Comparison of ENCODE assay signal across 8 mouse cellular contexts in genomic region chrX:78583202-78584004, GRCm38 (mm10). TPM values are rescaled to one million over a fixed set of nuclear protein-coding genes. Genes with fewer than 3 reads are reported as not detected.
DNase-seq lines count a peak whose midpoint lies in the region; ATAC-seq lines count a peak whose summit lies in the region.

Prrg1 (minus strand) TSS chrX:78583896.

- ATAC-seq in hindbrain, embryonic 12.5 days (ENCODE audit: low FRiP score) = peak; percentile 98

- no peaks in the 10 kb centered on the region for H3K9me3 ChIP-seq in hindbrain, embryonic 12.5 days (replicated peaks)

- no peaks in the 10 kb centered on the region for H3K36me3 ChIP-seq in hindbrain, embryonic 12.5 days

- WGBS in hindbrain, embryonic 12.5 days = 14% methylated on average over 35 of the region's 36 CpGs

- no peaks in the 10 kb centered on the region for H3K4me1 ChIP-seq in hindbrain, embryonic 12.5 days

- H3K27me3 ChIP-seq in hindbrain, embryonic 12.5 days = no peaks in the 10 kb centered on the region

- peak within 1 kb of the TSS; percentile 53 for H3K9ac ChIP-seq in hindbrain, embryonic 12.5 days

- peak within 1 kb of the TSS; percentile 77 for H3K27ac ChIP-seq in hindbrain, embryonic 12.5 days

- H3K4me2 ChIP-seq in hindbrain, embryonic 12.5 days (replicated peaks) = peak within 1 kb of the TSS; percentile 52

- H3K4me3 ChIP-seq in hindbrain, embryonic 12.5 days = peak within 1 kb of the TSS; percentile 48

- DNase-seq in NIH3T3 (ENCODE audit: low read depth) = peak; percentile 89
- DNase-seq in cerebellum, postnatal 10 days = peak; percentile 61 to 75
- DNase-seq in frontal cortex, postnatal 14 days (ENCODE audit: low spot score in 2 of 2) = peak; percentile 33 to 41
- DNase-seq in layer of hippocampus, postnatal 36 days = peak; percentile 48
- DNase-seq in lung, postnatal 36 days = peak; percentile 84
- DNase-seq in right cerebral cortex, adult 18-20 months = peak; percentile 70
- DNase-seq in urinary bladder, adult 2 months (ENCODE audit: low spot score) = peak; percentile 30

RNA-seq across cellular contexts. Expression of gene Prrg1, which starts in this region (rescaled TPM):
- polyA plus RNA-seq in hindbrain, embryonic 12.5 days (2016; fragmentation: Nextera tagmentation; extraction: Ambion mirVana) = 7.9 and 9.4 TPM in 2 replicates
- total RNA-seq in layer of hippocampus, postnatal 36 days (2021) = 1 to 10 TPM; 4.3 TPM
- polyA plus RNA-seq in urinary bladder, adult 2 months (2012; rRNA removed) = 4.1 and 4.3 TPM in 2 replicates

Comparison
In these comparisons a context has a peak if more than half of its experiments do, and no peak if none do; other contexts are left out.
1. Peak in every context shown above with its lines: DNase-seq, ATAC-seq, H3K4me3 ChIP-seq and H3K27ac ChIP-seq.
2. DNase-seq: peak in every context shown above with its lines; median percentile 89 in NIH3T3; 84 in lung, postnatal 36 days; 70 in right cerebral cortex, adult 18-20 months; 68 in cerebellum, postnatal 10 days; 48 in layer of hippocampus, postnatal 36 days; 37 in frontal cortex, postnatal 14 days; 30 in urinary bladder, adult 2 months.